Mouse (Mus musculus) c-Kit-negative CD71-positive TER-119-positive erythroid progenitor cells, embryonic 14.5 days (primary cell): ENCODE results near the gene Cd68.
"Not testable (repeated sequence)": the region's sequence is repeated elsewhere in the genome, so short reads cannot be mapped to it uniquely, and the experiment has no call there.

ENCODE experiments used
- DNase-seq: peaks from one replicate; pipeline ENCODE4 v3.0.0-alpha.2; 2013; ENCODE audit warnings: low read depth, low spot score

Gene Cd68

DNA sequence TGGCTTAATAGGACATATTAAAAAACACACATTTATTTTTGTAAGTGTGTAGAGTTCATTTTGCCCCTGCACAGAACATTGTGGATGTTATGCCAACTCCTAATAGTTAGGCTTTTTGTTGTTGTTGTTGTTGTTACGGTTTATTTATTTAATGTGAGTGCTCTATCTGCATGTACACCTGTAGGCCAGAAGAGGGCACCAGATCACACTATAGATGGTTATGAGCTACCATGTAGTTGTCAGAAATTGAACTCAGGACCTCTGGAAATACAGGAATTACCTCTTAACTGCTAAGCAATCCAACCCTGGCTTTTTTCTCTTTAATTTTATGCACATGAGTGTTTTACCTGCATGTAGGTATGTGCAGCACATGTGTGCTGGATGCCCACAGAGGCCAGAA is 36.2 kb downstream of the Cd68 start:
- peak; percentile 62 for DNase-seq

DNA sequence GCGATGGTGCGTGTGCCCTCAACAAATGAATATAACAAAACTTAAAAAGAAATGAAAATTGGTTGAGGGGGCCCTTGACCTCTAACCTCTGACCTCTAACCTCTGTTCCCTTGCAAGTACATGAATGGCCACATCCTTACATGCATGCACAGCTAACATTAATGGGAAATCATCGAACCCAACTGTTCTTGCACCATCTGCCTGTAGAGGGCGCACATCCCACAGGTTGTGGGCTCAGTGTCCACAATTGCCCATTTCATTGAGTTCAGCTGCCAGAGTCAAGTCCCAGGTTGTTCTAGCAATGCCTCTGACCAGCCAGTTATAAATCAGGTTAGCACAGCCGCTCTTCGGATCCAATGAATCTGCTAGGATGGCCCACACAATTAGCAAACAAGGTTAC is 37.7 kb downstream of the Cd68 start:
- peak; percentile 76 for DNase-seq

DNA sequence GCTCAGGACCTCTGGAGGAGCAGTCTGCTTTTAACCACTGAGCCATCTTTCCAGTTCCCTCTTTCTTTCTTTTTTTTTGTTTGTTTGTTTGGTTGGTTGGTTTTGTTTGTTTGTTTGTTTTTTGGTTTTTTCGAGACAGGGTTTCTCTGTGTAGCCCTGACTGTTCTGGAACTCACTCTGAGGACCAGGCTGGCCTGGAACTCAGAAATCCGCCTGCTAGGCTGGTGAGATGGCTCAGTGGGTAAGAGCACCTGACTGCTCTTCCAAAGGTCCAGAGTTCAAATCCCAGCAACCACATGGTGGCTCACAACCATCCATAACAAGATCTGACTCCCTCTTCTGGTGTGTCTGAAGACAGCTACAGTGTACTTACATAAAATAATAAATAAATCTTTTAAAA is 41.6 kb downstream of the Cd68 start:
- not testable (repeated sequence) for DNase-seq

DNA sequence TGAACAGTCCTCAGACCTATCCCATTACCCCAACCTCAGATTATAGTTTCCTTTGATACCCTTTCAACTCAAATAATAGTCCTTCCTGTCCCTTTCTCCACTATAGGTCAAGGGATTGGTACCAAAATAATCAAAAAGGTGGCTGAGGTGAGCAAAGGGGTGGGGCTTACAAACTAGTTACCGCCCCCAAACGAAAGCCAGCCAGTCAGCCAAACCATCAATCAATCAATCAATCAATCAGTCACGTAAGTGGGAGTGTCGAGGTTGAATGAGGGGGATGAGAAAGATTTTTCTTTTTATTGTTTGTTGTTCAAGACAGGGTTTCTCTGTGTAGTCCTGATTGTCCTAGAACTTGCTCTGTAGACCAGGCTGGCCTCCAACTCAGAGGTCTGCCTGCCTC is 42.9 kb downstream of the Cd68 start:
- DNase-seq, result no peak

DNA sequence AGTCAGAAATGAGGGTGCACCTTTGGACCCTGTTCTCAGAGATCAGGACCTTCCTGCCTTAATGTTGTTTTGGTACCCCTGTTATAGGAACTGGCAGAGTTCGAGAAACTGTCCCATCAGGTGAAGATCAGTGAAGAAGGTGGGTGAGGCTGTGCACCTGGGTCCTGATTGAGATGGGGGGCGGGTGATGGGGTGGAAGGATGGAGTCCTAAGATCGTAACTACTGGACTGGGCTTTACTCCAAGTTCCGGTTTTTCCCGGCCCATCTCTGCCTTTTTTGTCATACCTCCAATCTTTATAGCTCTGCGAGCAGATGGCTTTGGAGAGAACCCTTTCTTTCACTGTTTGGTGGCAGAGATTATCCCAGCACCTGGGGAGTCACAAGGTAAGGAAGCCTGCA is 43.5 kb downstream of the Cd68 start:
- no peak for DNase-seq

DNA sequence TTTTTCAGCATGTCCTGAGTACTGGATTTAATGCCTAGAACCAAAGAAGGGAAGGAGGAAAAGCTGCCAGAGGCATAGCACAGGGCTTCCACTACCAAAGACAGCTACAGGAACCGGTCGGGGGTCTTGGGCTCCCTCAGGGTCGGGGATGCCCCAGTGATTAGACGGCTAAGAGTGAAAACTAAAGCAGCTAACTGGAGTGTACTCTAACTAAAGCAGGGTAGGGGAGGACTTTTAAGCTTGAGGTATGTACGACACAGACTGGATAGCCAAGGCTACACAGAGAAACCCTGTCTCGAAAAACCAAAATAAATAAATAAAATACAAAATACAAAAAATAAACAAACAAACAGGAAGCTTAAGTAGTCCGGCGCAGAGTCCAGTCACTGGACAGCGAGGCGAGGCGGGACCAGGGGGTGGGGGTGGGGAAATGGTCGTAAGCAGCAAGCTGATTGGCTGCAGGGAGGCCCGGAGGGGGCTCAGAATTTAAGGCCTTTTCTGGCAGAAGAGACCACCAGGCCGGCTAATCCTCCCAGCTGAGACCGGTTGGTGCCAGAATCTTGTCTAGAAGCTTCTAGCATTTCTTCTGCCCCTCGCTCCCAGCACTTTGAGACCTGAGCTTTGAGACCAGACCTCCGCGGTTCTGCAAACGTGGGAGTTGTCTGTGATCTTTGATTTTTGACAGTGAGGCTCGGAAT is 44.2 kb downstream of the Cd68 start, which contains the start of gene Sat2:
TSS of gene Sat2 (plus strand) at position 454 of the 698 bp plus-strand sequence.
- DNase-seq, result no peak

DNA sequence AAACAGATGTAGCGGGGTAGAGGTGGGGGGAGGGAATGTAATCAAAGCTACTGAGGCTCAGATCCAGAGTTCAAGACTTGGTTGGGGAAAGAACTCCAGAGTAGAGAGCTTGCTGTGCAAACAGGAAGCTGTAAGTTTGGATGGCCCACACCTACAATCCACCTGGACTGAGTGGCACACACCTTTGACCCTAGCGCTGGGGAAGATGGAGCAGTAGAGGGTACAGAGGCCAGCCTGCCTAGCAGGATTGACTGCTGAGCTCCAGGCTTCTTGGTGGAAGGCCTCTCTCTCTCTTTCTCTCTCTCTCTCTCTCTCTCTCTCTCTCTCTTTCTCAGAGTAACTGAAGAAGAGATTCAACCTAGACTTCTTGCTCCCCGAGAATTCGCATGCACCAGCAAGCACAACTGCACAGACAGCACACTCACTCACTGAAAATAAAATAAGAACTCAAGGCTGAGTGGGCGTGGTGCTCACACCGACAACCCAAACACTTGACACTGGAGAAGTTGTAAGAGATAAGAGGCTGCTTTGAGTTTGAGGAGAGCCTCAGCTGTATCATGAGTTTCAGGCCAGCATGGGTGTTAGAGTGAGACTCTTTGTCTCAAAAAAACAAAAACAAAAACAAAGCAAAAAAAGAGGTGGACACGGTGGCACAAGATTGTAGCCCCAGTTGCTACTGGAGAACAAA is 45.4 kb downstream of the Cd68 start:
- DNase-seq, result no peak

DNA sequence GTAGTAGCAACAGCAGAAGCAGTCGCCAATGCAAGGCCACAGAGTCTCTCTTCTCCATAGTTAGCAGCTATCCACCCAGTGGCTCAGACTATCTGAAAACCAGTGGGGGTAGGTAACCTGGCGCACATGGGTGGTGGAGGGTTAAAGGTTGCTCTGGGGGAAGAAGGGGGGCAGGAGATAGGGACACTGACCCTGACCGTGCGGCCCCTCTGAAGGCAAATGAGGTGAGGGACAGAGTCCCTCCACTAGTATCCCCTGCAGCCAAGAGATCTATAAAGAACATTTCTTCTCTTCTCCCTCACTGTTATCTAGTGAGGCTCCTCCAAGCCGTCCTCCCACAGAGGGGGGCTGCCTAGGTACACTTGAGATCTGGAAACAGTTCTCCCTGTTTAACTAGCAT is 48.1 kb downstream of the Cd68 start, which contains the start of gene Shbg:
TSS of gene Shbg (minus strand) at position 101 of the 400 bp plus-strand sequence.
- no peak for DNase-seq

DNA sequence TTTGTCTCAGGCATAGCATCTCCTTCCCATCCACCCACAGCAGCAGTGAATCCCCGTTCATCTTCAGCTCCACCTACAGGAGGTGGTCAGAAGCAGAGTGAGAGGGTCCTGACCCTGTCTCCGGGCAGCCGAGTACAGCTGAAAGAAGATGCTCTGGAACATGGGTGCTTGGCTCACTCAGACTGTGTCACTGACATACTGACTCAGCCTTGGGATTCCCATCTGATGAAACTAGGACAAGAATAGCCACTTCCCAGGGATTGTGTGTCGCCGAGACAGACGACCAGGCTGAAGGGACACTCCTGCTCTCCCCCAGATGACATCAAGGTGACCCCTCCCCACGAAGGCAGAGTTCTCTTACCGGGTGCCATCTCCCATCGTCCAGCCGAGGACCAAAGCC is 49.2 kb downstream of the Cd68 start:
- no peak for DNase-seq

DNA sequence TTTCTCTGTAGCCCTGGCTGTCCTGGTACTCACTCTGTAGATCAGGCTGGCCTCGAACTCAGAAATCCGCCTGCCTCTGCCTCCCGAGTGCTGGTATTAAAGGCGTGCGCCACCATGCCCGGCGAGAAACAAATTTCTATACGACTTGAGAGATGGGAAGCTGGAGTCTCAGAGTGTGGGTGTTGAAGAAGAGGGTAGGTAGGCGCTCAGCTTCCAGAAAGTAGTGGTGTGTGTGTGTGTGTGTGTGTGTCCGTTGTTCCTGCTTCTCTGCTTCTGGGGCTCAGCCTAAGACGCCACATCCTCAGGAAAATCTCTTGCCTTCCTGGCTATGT is 51.7 kb downstream of the Cd68 start:
- DNase-seq, result not testable (repeated sequence)
